Mouse (Mus musculus) kidney, embryonic 16.5 days (tissue): ENCODE data around the gene Tmigd3. TPM values are rescaled to one million over a fixed set of nuclear protein-coding genes. Genes with fewer than 3 reads are reported as not detected.

ENCODE experiments used
- ATAC-seq: fragments of 200-750 bp; cut with Nextera tagmentation; 2 replicates; pipeline ENCODE4 v1.8.0; 2017; ENCODE audit warnings: moderate TSS enrichment; ENCODE audit not compliant: low FRiP score, low TSS enrichment
- H3K27ac ChIP-seq: fragments of 300-500 bp; sonication (generic); 2 replicates; pipeline ENCODE4 v1.5.1; 2014; ENCODE audit warnings: low read length
- H3K27me3 ChIP-seq: fragments of 300-500 bp; sonication (generic); 2 replicates; pipeline ENCODE4 v1.6.1; 2014; ENCODE audit warnings: low read length, control low read depth, mixed read lengths; ENCODE audit not compliant: insufficient read depth
- H3K36me3 ChIP-seq: fragments of 300-500 bp; sonication (generic); 2 replicates; pipeline ENCODE4 v1.6.1; 2014; ENCODE audit warnings: low read length, control low read depth, mixed read lengths; ENCODE audit not compliant: insufficient read depth
- H3K4me1 ChIP-seq: fragments of 300-500 bp; sonication (generic); 2 replicates; pipeline ENCODE4 v1.6.1; 2014; ENCODE audit warnings: low read length, control low read depth, mixed read lengths; ENCODE audit not compliant: insufficient read depth
- H3K4me2 ChIP-seq: fragments of 300-500 bp; sonication (generic); replicated peaks from 2 replicates; pipeline ENCODE4 v1.6.1; 2014; ENCODE audit warnings: low read depth, low read length
- H3K4me3 ChIP-seq: fragments of 300-500 bp; sonication (generic); 2 replicates; pipeline ENCODE4 v1.5.1; 2014; ENCODE audit warnings: mild to moderate bottlenecking, low read length
- H3K9ac ChIP-seq: fragments of 300-500 bp; sonication (generic); replicated peaks from 2 replicates; pipeline ENCODE4 v1.6.1; 2014; ENCODE audit warnings: low read length
- H3K9me3 ChIP-seq: fragments of 300-500 bp; sonication (generic); 2 replicates; pipeline ENCODE4 v1.6.1; 2016; ENCODE audit warnings: low read length, control low read depth
- WGBS: fragments of 180-500 bp; shearing (Covaris S2); extraction: QIAGEN DNeasy Blood & Tissue Kit; methylation state at CpG from one replicate; pipeline ENCODE4 v1.1.7; 2014; 5-methylcytosine and 5-hydroxymethylcytosine counted together
- polyA plus RNA-seq: library from polyadenylated mRNA; unstranded; fragments of >200 nt; fragmentation: Nextera tagmentation; extraction: Ambion mirVana; gene quantifications from 2 replicates; pipeline ENCODE4 v1.2.1, GENCODE M21; 2015

Tmigd3 gene
- polyA plus RNA-seq, 1 experiment from 2014 or later = not detected

GRCm38 (mm10) chr3:105890220-105890619 lies 19.5 kb downstream of the Tmigd3 start:
- H3K4me2 ChIP-seq = no peak overlapping the region
- no peaks in the 10 kb centered on the region for H3K9me3 ChIP-seq
- no peaks in the 10 kb centered on the region for H3K27me3 ChIP-seq
- no peak overlapping the region for H3K9ac ChIP-seq
- no peaks in the 10 kb centered on the region for H3K36me3 ChIP-seq
- peaks cover 37% of the 10 kb centered on the region for H3K4me1 ChIP-seq
- 68% methylated on average over 4 of the region's 4 CpGs for WGBS
- no peak for ATAC-seq
- no peak overlapping the region for H3K4me3 ChIP-seq
- no peak overlapping the region for H3K27ac ChIP-seq

GRCm38 (mm10) chr3:105891141-105891540 lies 20.4 kb downstream of the Tmigd3 start:
- Histone ChIP-seq H3K9ac (no peak overlapping the region), H3K9me3 (no peaks in the 10 kb centered on the region), H3K4me3 (no peak overlapping the region), H3K4me2 (no peak overlapping the region), H3K4me1 (peaks cover 38% of the 10 kb centered on the region), H3K27ac (peak overlapping the region; percentile 3; the same call in 1 of the 2 replicates), H3K36me3 (no peaks in the 10 kb centered on the region), H3K27me3 (no peaks in the 10 kb centered on the region)
- WGBS = 60% methylated on average over 3 of the region's 3 CpGs
- ATAC-seq = no peak

GRCm38 (mm10) chr3:105891760-105892571 lies 21.3 kb downstream of the Tmigd3 start:
- 56% methylated on average over 10 of the region's 10 CpGs for WGBS
- no peaks in the 10 kb centered on the region for H3K9me3 ChIP-seq
- peak; percentile 63 for ATAC-seq
- H3K4me3 ChIP-seq = no peak overlapping the region
- H3K36me3 ChIP-seq = no peaks in the 10 kb centered on the region
- peak overlapping the region; percentile 6 for H3K27ac ChIP-seq
- H3K4me1 ChIP-seq = peaks cover 38% of the 10 kb centered on the region
- H3K27me3 ChIP-seq = no peaks in the 10 kb centered on the region
- no peak overlapping the region for H3K4me2 ChIP-seq
- H3K9ac ChIP-seq = no peak overlapping the region

- 76% methylated on average over 19 of the region's 19 CpGs for WGBS
- Histone ChIP-seq H3K27me3 (no peaks in the 10 kb centered on the region), H3K4me3 (no peak overlapping the region), H3K9me3 (no peaks in the 10 kb centered on the region), H3K4me2 (no peak overlapping the region), H3K9ac (no peak overlapping the region), H3K27ac (peak overlapping the region; percentile 6), H3K36me3 (no peaks in the 10 kb centered on the region), H3K4me1 (peaks cover 38% of the 10 kb centered on the region)
- peak; percentile 18; the same call in 1 of the 2 replicates for ATAC-seq
These were observed 22.1 kb downstream of the Tmigd3 start for GRCm38 (mm10) chr3:105892572-105893495.

GRCm38 (mm10) chr3:105893941-105894391 lies 23.3 kb downstream of the Tmigd3 start:
- Histone ChIP-seq H3K4me3 (no peak overlapping the region), H3K9me3 (no peaks in the 10 kb centered on the region), H3K27me3 (no peaks in the 10 kb centered on the region), H3K9ac (no peak overlapping the region), H3K4me1 (peaks cover 38% of the 10 kb centered on the region), H3K27ac (peak overlapping the region; percentile 23; the same call in 1 of the 2 replicates), H3K36me3 (no peaks in the 10 kb centered on the region), H3K4me2 (no peak overlapping the region)
- peak; percentile 13; the same call in 1 of the 2 replicates for ATAC-seq
- 39% methylated on average over 6 of the region's 6 CpGs for WGBS

- 75% methylated on average over 23 of the region's 23 CpGs for WGBS
- H3K9me3 ChIP-seq = no peaks in the 10 kb centered on the region
- H3K4me3 ChIP-seq = no peak overlapping the region
- peak overlapping the region; percentile 23; the same call in 1 of the 2 replicates for H3K27ac ChIP-seq
- H3K4me2 ChIP-seq = no peak overlapping the region
- no peak overlapping the region for H3K9ac ChIP-seq
- no peaks in the 10 kb centered on the region for H3K36me3 ChIP-seq
- H3K4me1 ChIP-seq = peaks cover 38% of the 10 kb centered on the region
- H3K27me3 ChIP-seq = no peaks in the 10 kb centered on the region
- peak; percentile 39; the same call in 1 of the 2 replicates for ATAC-seq
These were observed 24.2 kb downstream of the Tmigd3 start for GRCm38 (mm10) chr3:105894601-105895592.

DNA sequence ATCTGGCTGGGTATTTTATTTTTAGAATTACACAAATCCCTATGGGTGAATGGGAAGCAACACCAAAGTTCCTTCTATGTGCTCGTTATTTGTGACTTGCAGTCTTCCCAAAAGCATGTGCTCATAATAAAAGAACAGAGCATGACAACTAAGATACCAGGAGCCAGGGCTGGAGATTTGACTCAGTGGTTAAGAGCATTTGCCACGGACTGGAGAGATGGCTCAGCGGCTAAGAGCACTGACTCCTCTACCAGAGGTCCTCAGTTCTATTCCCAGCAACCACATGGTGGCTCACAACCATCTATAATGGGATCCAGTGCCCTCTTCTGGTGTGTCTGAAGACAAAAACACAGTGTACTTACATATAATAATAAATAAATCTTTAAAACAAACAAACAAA lies 26.1 kb downstream of the Tmigd3 start:
- no peak for ATAC-seq
- 82% methylated on average over 3 of the region's 3 CpGs for WGBS
- H3K4me3 ChIP-seq = no peak overlapping the region

DNA sequence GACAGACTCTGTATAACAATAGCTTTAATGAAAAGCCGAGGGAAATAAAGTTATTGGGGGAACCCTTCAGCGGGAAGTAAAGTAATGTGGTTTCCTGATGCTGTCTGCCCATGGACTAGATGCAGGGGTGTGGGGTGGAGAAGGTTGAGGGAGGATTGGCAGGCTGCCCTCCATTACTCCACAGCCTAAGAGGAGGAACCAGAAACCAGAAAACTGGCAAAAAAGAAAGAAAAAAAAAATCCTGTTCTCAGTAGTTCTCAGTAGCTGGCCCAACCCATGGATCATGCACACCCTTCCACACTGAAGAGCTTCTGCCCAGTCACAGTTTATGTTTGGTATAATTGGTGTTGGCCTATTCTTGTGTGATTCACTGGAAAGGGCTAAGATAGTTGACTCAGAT lies 27.6 kb downstream of the Tmigd3 start:
- no peaks in the 10 kb centered on the region for H3K9me3 ChIP-seq
- H3K27ac ChIP-seq = no peak overlapping the region
- H3K4me1 ChIP-seq = peaks cover 19% of the 10 kb centered on the region
- no peak overlapping the region for H3K9ac ChIP-seq
- H3K4me2 ChIP-seq = no peak overlapping the region
- no peaks in the 10 kb centered on the region for H3K36me3 ChIP-seq
- 74% methylated on average over 2 of the region's 2 CpGs for WGBS
- ATAC-seq = no peak
- H3K27me3 ChIP-seq = 0 out of 2 replicates have a peak, but pooled peaks cover 2% of the 10 kb centered on the region
- no peak overlapping the region for H3K4me3 ChIP-seq

More for the DNA sequence above, 26.1 kb downstream of the Tmigd3 start:
- Histone ChIP-seq H3K9me3 (no peaks in the 10 kb centered on the region), H3K4me2 (no peak overlapping the region), H3K27ac (no peak overlapping the region), H3K27me3 (0 out of 2 replicates have a peak, but pooled peaks cover 2% of the 10 kb centered on the region), H3K4me1 (peaks cover 32% of the 10 kb centered on the region), H3K36me3 (no peaks in the 10 kb centered on the region), H3K9ac (no peak overlapping the region)

- Histone ChIP-seq H3K36me3 (no peaks in the 10 kb centered on the region), H3K9me3 (no peaks in the 10 kb centered on the region), H3K4me3 (no peak overlapping the region), H3K27ac (no peak overlapping the region), H3K4me2 (no peak overlapping the region), H3K9ac (no peak overlapping the region), H3K27me3 (0 out of 2 replicates have a peak, but pooled peaks cover 2% of the 10 kb centered on the region), H3K4me1 (peaks cover 13% of the 10 kb centered on the region)
- 91% methylated on average over 11 of the region's 11 CpGs for WGBS
- no peak for ATAC-seq
These were observed 28.2 kb downstream of the Tmigd3 start for GRCm38 (mm10) chr3:105898861-105899260.
